Mouse (Mus musculus): ENCODE results near the gene Spib. TPM values are rescaled to one million over a fixed set of nuclear protein-coding genes. Genes with fewer than 3 reads are reported as not detected.

Gene Spib
- polyA plus RNA-seq, 1 experiment = 55.6 TPM

GRCm38 (mm10) chr7:44486927-44487575 is 44.8 kb downstream of the Spib start:
- TF ChIP-seq POLR2A (IDR thresholded peaks at IDR 0.05; ENCODE audit: borderline replicate concordance, control insufficient read depth, low read depth, low read length) = no peak
- no peak for TF ChIP-seq CTCF (IDR thresholded peaks at IDR 0.05; ENCODE audit: control insufficient read depth, insufficient read depth, low read length)
- Histone ChIP-seq H3K27ac (ENCODE audit: control insufficient read depth, insufficient read depth, low read depth, low read length, poor library complexity) (no peak overlapping the region), H3K4me1 (ENCODE audit: control insufficient read depth, insufficient read depth, low read length) (peaks cover 6% of the 10 kb centered on the region), H3K4me3 (replicated peaks; ENCODE audit: control insufficient read depth, low read depth, low read length) (no peak overlapping the region)
- 86% methylated on average over 13 of the region's 13 CpGs for WGBS

GRCm38 (mm10) chr7:44485572-44486195 is 46.2 kb downstream of the Spib start:
- TF ChIP-seq POLR2A (IDR thresholded peaks at IDR 0.05; ENCODE audit: borderline replicate concordance, control insufficient read depth, low read depth, low read length) = no peak
- no peak for TF ChIP-seq CTCF (IDR thresholded peaks at IDR 0.05; ENCODE audit: control insufficient read depth, insufficient read depth, low read length)
- Histone ChIP-seq H3K4me1 (ENCODE audit: control insufficient read depth, insufficient read depth, low read length) (peaks cover 9% of the 10 kb centered on the region), H3K4me3 (replicated peaks; ENCODE audit: control insufficient read depth, low read depth, low read length) (no peak overlapping the region), H3K27ac (ENCODE audit: control insufficient read depth, insufficient read depth, low read depth, low read length, poor library complexity) (no peak overlapping the region)
- 66% methylated on average over 7 of the region's 7 CpGs for WGBS

DNA sequence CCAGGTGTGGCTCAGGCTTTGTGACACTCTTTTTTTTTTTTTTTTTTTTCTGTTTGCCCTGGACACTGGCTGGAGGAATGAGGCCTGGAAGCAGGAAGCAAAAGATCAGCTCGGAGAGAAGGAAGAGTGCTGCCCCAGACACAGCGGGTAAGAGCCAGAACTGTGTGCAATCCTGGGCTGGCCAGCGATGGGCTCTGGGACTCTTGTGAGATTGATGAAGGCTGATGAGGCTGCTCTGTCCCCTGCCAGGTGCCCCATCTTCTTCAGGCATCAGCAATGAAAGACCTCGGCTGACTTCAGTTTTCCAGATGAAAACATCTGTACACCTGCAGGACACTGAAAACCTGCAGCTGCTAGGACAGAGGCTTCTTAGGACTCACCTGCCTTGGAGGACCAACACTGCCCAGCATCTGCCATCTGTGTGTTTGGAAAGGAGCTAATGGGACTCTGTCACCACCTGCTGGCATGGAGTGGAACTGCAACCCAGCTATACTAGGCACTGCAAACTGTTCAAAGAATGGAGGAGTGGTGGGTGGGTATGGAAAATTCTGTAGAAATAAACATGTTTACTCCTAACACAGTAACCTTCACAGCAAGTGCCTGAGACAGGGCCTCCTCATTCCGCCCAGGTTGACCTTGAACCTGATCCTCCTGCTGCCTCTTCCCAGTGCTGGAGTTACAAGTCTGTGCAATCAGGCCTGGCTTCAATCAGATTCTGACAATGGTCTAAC is 46.9 kb downstream of the Spib start:
- peak; percentile 99 for TF ChIP-seq CTCF (IDR thresholded peaks at IDR 0.05; ENCODE audit: control insufficient read depth, insufficient read depth, low read length)
- TF ChIP-seq POLR2A (IDR thresholded peaks at IDR 0.05; ENCODE audit: borderline replicate concordance, control insufficient read depth, low read depth, low read length) = no peak
- 41% methylated on average over 5 of the region's 5 CpGs for WGBS
- 0 out of 2 replicates have a peak overlapping the region, but pooled peaks have one; percentile 11 for H3K27ac ChIP-seq (ENCODE audit: control insufficient read depth, insufficient read depth, low read depth, low read length, poor library complexity)
- H3K4me1 ChIP-seq (ENCODE audit: control insufficient read depth, insufficient read depth, low read length) = peaks cover 9% of the 10 kb centered on the region
- no peak overlapping the region for H3K4me3 ChIP-seq (replicated peaks; ENCODE audit: control insufficient read depth, low read depth, low read length)

GRCm38 (mm10) chr7:44484109-44484508 is 47.8 kb downstream of the Spib start:
- WGBS = 89% methylated on average over 1 of the region's 1 CpGs
- TF ChIP-seq CTCF (IDR thresholded peaks at IDR 0.05; ENCODE audit: control insufficient read depth, insufficient read depth, low read length) = no peak
- peaks cover 9% of the 10 kb centered on the region for H3K4me1 ChIP-seq (ENCODE audit: control insufficient read depth, insufficient read depth, low read length)
- no peak overlapping the region for H3K4me3 ChIP-seq (replicated peaks; ENCODE audit: control insufficient read depth, low read depth, low read length)
- H3K27ac ChIP-seq (ENCODE audit: control insufficient read depth, insufficient read depth, low read depth, low read length, poor library complexity) = no peak overlapping the region

GRCm38 (mm10) chr7:44482836-44483435 is 48.9 kb downstream of the Spib start:
- peak overlapping the region; percentile 61; the same call in 1 of the 2 replicates for H3K27ac ChIP-seq (ENCODE audit: control insufficient read depth, insufficient read depth, low read depth, low read length, poor library complexity)
- WGBS = 61% methylated on average over 3 of the region's 3 CpGs
- H3K4me1 ChIP-seq (ENCODE audit: control insufficient read depth, insufficient read depth, low read length) = peaks cover 9% of the 10 kb centered on the region
- H3K4me3 ChIP-seq (replicated peaks; ENCODE audit: control insufficient read depth, low read depth, low read length) = no peak overlapping the region
- TF ChIP-seq CTCF (IDR thresholded peaks at IDR 0.05; ENCODE audit: control insufficient read depth, insufficient read depth, low read length) = no peak
- no peak for TF ChIP-seq POLR2A (IDR thresholded peaks at IDR 0.05; ENCODE audit: borderline replicate concordance, control insufficient read depth, low read depth, low read length)

Other genes with a start within 250 kb of the Spib start
- 0.75 and 1.8 TPM in 2 replicates for gene Clec11a, start 225.2 kb downstream of the Spib start, polyA plus RNA-seq (2011; ENCODE audit: insufficient read depth, insufficient read length, low replicate concordance, missing spikeins)
- gene Shank1, start 221.8 kb downstream of the Spib start, polyA plus RNA-seq (2011; ENCODE audit: insufficient read depth, insufficient read length, low replicate concordance, missing spikeins) = 1.9 and 4.2 TPM in 2 replicates
- not detected in 2 replicates for gene Syt3, start 148.0 kb downstream of the Spib start, polyA plus RNA-seq (2011; ENCODE audit: insufficient read depth, insufficient read length, low replicate concordance, missing spikeins)
- gene 1700008O03Rik, start 146.3 kb downstream of the Spib start, polyA plus RNA-seq (2011; ENCODE audit: insufficient read depth, insufficient read length, low replicate concordance, missing spikeins) = not detected in 2 replicates
- gene Lrrc4b, start 103.1 kb downstream of the Spib start, polyA plus RNA-seq (2011; ENCODE audit: insufficient read depth, insufficient read length, low replicate concordance, missing spikeins) = 0.92 TPM in 1 of 2 replicates, not detected in the other
- gene Aspdh, start 66.7 kb downstream of the Spib start, polyA plus RNA-seq (2011; ENCODE audit: insufficient read depth, insufficient read length, low replicate concordance, missing spikeins) = not detected in 2 replicates
- gene Josd2, start 64.1 kb downstream of the Spib start, polyA plus RNA-seq (2011; ENCODE audit: insufficient read depth, insufficient read length, low replicate concordance, missing spikeins) = 128 and 154 TPM in 2 replicates
- gene Emc10, start 35.5 kb downstream of the Spib start, polyA plus RNA-seq (2011; ENCODE audit: insufficient read depth, insufficient read length, low replicate concordance, missing spikeins) = 41.8 and 58.8 TPM in 2 replicates
- 4.6 and 5.0 TPM in 2 replicates for gene Fam71e1, start 35.5 kb downstream of the Spib start, polyA plus RNA-seq (2011; ENCODE audit: insufficient read depth, insufficient read length, low replicate concordance, missing spikeins)
- gene Mybpc2, start 7.4 kb downstream of the Spib start, polyA plus RNA-seq (2011; ENCODE audit: insufficient read depth, insufficient read length, low replicate concordance, missing spikeins) = 1.5 and 5.4 TPM in 2 replicates
- 147 and 216 TPM in 2 replicates for gene Pold1, start 16.8 kb upstream of the Spib start, polyA plus RNA-seq (2011; ENCODE audit: insufficient read depth, insufficient read length, low replicate concordance, missing spikeins)
- 87.8 and 123 TPM in 2 replicates for gene Nr1h2, start 21.9 kb upstream of the Spib start, polyA plus RNA-seq (2011; ENCODE audit: insufficient read depth, insufficient read length, low replicate concordance, missing spikeins)
- gene Napsa, start 40.3 kb upstream of the Spib start, polyA plus RNA-seq (2011; ENCODE audit: insufficient read depth, insufficient read length, low replicate concordance, missing spikeins) = 21.1 and 49.7 TPM in 2 replicates
- gene Kcnc3, start 58.6 kb upstream of the Spib start, polyA plus RNA-seq (2011; ENCODE audit: insufficient read depth, insufficient read length, low replicate concordance, missing spikeins) = 1.1 and 3.9 TPM in 2 replicates
- 0.41 TPM in 1 of 2 replicates, not detected in the other for gene Myh14, start 138.8 kb upstream of the Spib start, polyA plus RNA-seq (2011; ENCODE audit: insufficient read depth, insufficient read length, low replicate concordance, missing spikeins)
- not detected in 2 replicates for gene Izumo2, start 176.7 kb upstream of the Spib start, polyA plus RNA-seq (2011; ENCODE audit: insufficient read depth, insufficient read length, low replicate concordance, missing spikeins)
- gene Vrk3, start 216.3 kb upstream of the Spib start, polyA plus RNA-seq (2011; ENCODE audit: insufficient read depth, insufficient read length, low replicate concordance, missing spikeins) = 21.6 and 33.6 TPM in 2 replicates
- 0.99 and 2.3 TPM in 2 replicates for gene Zfp473, start 219.0 kb upstream of the Spib start, polyA plus RNA-seq (2011; ENCODE audit: insufficient read depth, insufficient read length, low replicate concordance, missing spikeins)